Mouse (Mus musculus): ENCODE results near the gene Ccnl1. TPM values are rescaled to one million over a fixed set of nuclear protein-coding genes. Genes with fewer than 3 reads are reported as not detected.

The Ccnl1 gene
- total and polyA plus RNA-seq, 2 experiments from 2014 or later, result 53.1 to 57.0 TPM

GRCm38 (mm10) chr3:65990957-65991646 is 33.1 kb upstream of the Ccnl1 start:
- Histone ChIP-seq H3K4me2 (ENCODE audit: low read depth) (no peak overlapping the region), H3K9ac (no peak overlapping the region), H3K4me1 (ENCODE audit: insufficient read depth) (no peaks in the 10 kb centered on the region), H3K36me3 (ENCODE audit: insufficient read depth) (no peaks in the 10 kb centered on the region), H3K4me3 (ENCODE audit: low read depth, low read length) (no peak overlapping the region), H3K27me3 (ENCODE audit: insufficient read depth, low read length) (no peaks in the 10 kb centered on the region), H3K9me3 (ENCODE audit: low read length) (no peaks in the 10 kb centered on the region), H3K27ac (ENCODE audit: low read depth, low read length) (no peak overlapping the region)
- TF ChIP-seq CTCF (IDR thresholded peaks at IDR 0.05; ENCODE audit: low read depth), result peak; percentile 79
- 13% methylated on average over 3 of the region's 3 CpGs for WGBS
- ATAC-seq (peak; percentile 58), DNase-seq (peak; percentile 75)

DNA sequence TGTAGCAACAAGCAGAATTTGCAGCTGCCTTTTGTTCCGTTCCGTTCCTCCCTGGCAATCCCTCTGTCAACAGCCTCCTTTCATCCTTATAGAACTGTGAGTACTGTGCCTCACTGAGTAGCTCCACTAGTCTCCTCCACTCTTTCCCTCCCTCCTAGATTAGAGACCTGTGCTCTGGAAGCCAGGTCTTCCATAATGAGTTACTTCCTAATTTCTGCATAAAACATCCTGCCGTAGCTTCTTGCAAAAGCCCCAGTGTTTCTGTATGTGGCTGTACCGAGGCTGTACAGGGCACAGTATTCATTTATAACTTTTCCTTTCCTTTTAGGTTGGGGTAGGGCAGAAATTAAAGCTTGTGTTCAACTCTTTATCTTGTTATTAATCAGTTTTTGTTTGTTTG is 32.5 kb upstream of the Ccnl1 start:
- no peak for DNase-seq
- no peaks in the 10 kb centered on the region for H3K36me3 ChIP-seq (ENCODE audit: insufficient read depth)
- H3K4me3 ChIP-seq (ENCODE audit: low read depth, low read length), result no peak overlapping the region
- WGBS, result 73% methylated on average over 4 of the region's 4 CpGs
- H3K9me3 ChIP-seq (ENCODE audit: low read length), result no peaks in the 10 kb centered on the region
- H3K9ac ChIP-seq, result no peak overlapping the region
- no peak for ATAC-seq
- no peak for TF ChIP-seq CTCF (IDR thresholded peaks at IDR 0.05; ENCODE audit: low read depth)
- no peaks in the 10 kb centered on the region for H3K4me1 ChIP-seq (ENCODE audit: insufficient read depth)
- no peak overlapping the region for H3K4me2 ChIP-seq (ENCODE audit: low read depth)
- H3K27me3 ChIP-seq (ENCODE audit: insufficient read depth, low read length), result no peaks in the 10 kb centered on the region
- no peak overlapping the region for H3K27ac ChIP-seq (ENCODE audit: low read depth, low read length)

GRCm38 (mm10) chr3:65988711-65989495 is 30.9 kb upstream of the Ccnl1 start:
- H3K9me3 ChIP-seq (ENCODE audit: low read length), result no peaks in the 10 kb centered on the region
- H3K4me3 ChIP-seq (ENCODE audit: low read depth, low read length), result no peak overlapping the region
- 83% methylated on average over 8 of the region's 8 CpGs for WGBS
- H3K4me1 ChIP-seq (ENCODE audit: insufficient read depth), result no peaks in the 10 kb centered on the region
- TF ChIP-seq CTCF (IDR thresholded peaks at IDR 0.05; ENCODE audit: low read depth), result no peak
- ATAC-seq (no peak), DNase-seq (no peak)
- H3K27me3 ChIP-seq (ENCODE audit: insufficient read depth, low read length), result no peaks in the 10 kb centered on the region
- H3K4me2 ChIP-seq (ENCODE audit: low read depth), result no peak overlapping the region
- no peak overlapping the region for H3K9ac ChIP-seq
- no peaks in the 10 kb centered on the region for H3K36me3 ChIP-seq (ENCODE audit: insufficient read depth)
- H3K27ac ChIP-seq (ENCODE audit: low read depth, low read length), result no peak overlapping the region

DNA sequence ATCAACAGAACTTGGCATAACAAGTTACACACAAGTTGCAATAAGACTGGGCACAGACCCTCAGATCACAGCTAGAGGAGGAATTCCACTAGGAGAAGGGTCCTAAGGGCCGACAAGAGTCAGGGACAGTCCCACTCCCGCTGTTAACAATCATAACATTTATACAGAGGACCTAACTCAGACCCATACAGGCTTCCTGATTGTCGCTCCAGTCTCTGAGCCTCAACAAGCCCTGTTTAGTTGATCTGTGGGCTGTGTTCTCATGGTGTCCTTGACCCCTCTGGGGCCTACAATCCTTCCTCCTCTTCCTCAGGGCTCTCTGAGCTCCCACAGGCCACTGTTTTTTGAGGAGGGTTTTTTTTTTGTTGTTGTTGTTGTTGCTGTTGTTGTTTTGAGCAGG is 18.2 kb upstream of the Ccnl1 start:
- Histone ChIP-seq H3K4me2 (ENCODE audit: low read depth) (no peak overlapping the region), H3K4me3 (ENCODE audit: low read depth, low read length) (no peak overlapping the region), H3K27ac (ENCODE audit: low read depth, low read length) (no peak overlapping the region), H3K27me3 (ENCODE audit: insufficient read depth, low read length) (no peaks in the 10 kb centered on the region), H3K4me1 (ENCODE audit: insufficient read depth) (peaks cover 9% of the 10 kb centered on the region), H3K36me3 (ENCODE audit: insufficient read depth) (no peaks in the 10 kb centered on the region), H3K9ac (no peak overlapping the region), H3K9me3 (ENCODE audit: low read length) (no peaks in the 10 kb centered on the region)
- DNase-seq (no peak), ATAC-seq (no peak)
- WGBS, result 41% methylated on average over 3 of the region's 3 CpGs
- no peak for TF ChIP-seq CTCF (IDR thresholded peaks at IDR 0.05; ENCODE audit: low read depth)

DNA sequence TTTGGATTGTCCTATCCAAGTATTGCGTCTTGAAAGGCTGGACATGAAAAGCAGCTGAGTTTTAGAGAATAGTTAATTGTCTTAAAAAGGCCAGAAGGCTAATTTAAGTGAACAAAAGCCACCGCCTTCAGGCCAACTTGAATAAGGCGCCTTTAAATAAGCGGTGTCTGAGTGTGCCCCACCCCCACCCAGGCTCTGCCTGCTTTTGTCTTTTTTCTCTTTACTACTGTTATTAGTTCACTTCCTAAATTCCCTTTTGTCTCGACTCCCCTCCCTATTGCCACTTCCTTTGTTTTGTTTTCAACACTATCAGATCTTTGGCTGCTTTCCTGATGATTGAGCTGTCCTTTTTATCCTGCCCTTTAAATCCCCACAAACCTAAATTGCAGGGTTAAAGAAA is 17.3 kb upstream of the Ccnl1 start:
- ATAC-seq, result peak; percentile 24; the same call in 1 of the 2 replicates
- H3K27me3 ChIP-seq (ENCODE audit: insufficient read depth, low read length), result no peaks in the 10 kb centered on the region
- H3K9me3 ChIP-seq (ENCODE audit: low read length), result no peaks in the 10 kb centered on the region
- peak; percentile 22; the same call in 1 of the 2 replicates for TF ChIP-seq CTCF (IDR thresholded peaks at IDR 0.05; ENCODE audit: low read depth)
- WGBS, result under 1% methylated on average over 5 of the region's 5 CpGs
- no peaks in the 10 kb centered on the region for H3K36me3 ChIP-seq (ENCODE audit: insufficient read depth)
- peak overlapping the region; percentile 65 for H3K4me3 ChIP-seq (ENCODE audit: low read depth, low read length)
- peak overlapping the region; percentile 97 for H3K27ac ChIP-seq (ENCODE audit: low read depth, low read length)
- peak overlapping the region; percentile 61 for H3K4me2 ChIP-seq (ENCODE audit: low read depth)
- H3K9ac ChIP-seq, result peak overlapping the region; percentile 76
- peaks cover 9% of the 10 kb centered on the region for H3K4me1 ChIP-seq (ENCODE audit: insufficient read depth)
- DNase-seq, result peak; percentile 73

DNA sequence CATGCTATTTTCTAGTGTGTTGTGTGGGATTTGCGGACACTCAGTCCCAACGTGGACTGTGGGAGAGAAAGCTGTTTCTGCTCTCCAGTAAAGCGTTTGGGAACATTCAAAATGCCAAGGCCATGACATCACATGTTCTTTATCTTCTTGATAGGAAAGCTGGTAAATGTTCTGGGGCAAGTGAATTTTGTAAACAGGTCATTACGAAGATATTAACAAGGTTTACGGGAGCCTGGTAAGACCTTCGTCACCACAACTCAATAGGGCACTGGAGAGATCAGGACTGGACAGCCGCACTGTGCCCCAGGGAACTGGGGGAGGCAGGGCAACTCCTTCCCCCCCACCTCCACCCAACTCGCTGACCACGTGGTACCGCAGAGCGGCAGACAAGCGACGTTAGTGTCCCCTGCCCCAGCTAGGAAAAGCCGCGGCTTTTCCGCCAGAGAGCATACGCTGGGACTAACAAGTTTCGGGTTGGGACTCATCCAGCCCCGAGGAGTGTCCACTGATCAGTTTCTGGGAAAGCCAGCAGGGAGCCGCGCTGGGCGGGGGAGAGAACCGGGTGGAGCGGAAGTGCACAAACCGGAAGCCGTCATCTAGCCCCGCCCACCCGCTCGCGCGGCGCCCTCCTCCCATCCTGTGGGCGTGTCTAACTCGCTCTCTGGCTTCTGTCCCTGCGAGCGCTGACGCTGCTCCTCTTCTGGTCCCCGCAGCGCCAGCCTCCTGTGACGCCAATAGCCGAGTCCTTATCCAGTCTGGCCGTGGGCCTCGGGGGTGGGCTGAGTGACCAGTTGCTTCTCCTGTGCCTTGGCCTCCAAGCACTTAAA is 16.4 kb upstream of the Ccnl1 start:
- DNase-seq (peak; percentile 98), ATAC-seq (peak; percentile 96)
- Histone ChIP-seq H3K4me2 (ENCODE audit: low read depth) (peak overlapping the region; percentile 61), H3K4me3 (ENCODE audit: low read depth, low read length) (peak overlapping the region; percentile 65), H3K36me3 (ENCODE audit: insufficient read depth) (no peaks in the 10 kb centered on the region), H3K27ac (ENCODE audit: low read depth, low read length) (peak overlapping the region; percentile 97), H3K9ac (peak overlapping the region; percentile 76), H3K9me3 (ENCODE audit: low read length) (no peaks in the 10 kb centered on the region), H3K4me1 (ENCODE audit: insufficient read depth) (peaks cover 9% of the 10 kb centered on the region), H3K27me3 (ENCODE audit: insufficient read depth, low read length) (no peaks in the 10 kb centered on the region)
- peak; percentile 11; the same call in 1 of the 2 replicates for TF ChIP-seq CTCF (IDR thresholded peaks at IDR 0.05; ENCODE audit: low read depth)
- under 1% methylated on average over 43 of the region's 43 CpGs for WGBS
